Mouse (Mus musculus) kidney, adult 2 months (tissue): ENCODE data around the gene Ypel1. TPM values are rescaled to one million over a fixed set of nuclear protein-coding genes. Genes with fewer than 3 reads are reported as not detected.

ENCODE experiments used
- DNase-seq: peaks from one replicate; pipeline ENCODE4 v3.0.0; 2021
- H3K27ac ChIP-seq: fragments of 200-500 bp; 2 replicates; pipeline ENCODE4 v1.5.1; 2012; ENCODE audit warnings: low read depth, low read length, control low read depth, inconsistent platforms; ENCODE audit not compliant: insufficient read depth
- H3K27me3 ChIP-seq: fragments of 200-500 bp; replicated peaks from 2 replicates; pipeline ENCODE4 v1.6.1; 2012; ENCODE audit warnings: mild to moderate bottlenecking, moderate library complexity, low read length, inconsistent platforms; ENCODE audit not compliant: control insufficient read depth, insufficient read depth
- H3K36me3 ChIP-seq: fragments of 200-500 bp; 2 replicates; pipeline ENCODE4 v1.6.1; 2012; ENCODE audit warnings: mild to moderate bottlenecking, moderate library complexity, low read length, inconsistent platforms; ENCODE audit not compliant: control insufficient read depth, insufficient read depth
- H3K4me1 ChIP-seq: fragments of 200-500 bp; 2 replicates; pipeline ENCODE4 v1.6.1; 2011; ENCODE audit warnings: low read length; ENCODE audit not compliant: control insufficient read depth, insufficient read depth
- H3K4me3 ChIP-seq: fragments of 200-500 bp; 2 replicates; pipeline ENCODE4 v1.5.1; 2011; ENCODE audit warnings: mild to moderate bottlenecking, low read depth, low read length, control low read depth; ENCODE audit not compliant: insufficient read depth
- CTCF ChIP-seq: fragments of 200-500 bp; conservative IDR thresholded peaks from 2 replicates; pipeline ENCODE4 v1.5.1; 2011; ENCODE audit warnings: low read depth, mild to moderate bottlenecking, control low read depth, low read length, moderate library complexity, mixed read lengths; ENCODE audit not compliant: insufficient read depth, insufficient read length
- POLR2A ChIP-seq: fragments of 200-500 bp; IDR thresholded peaks from one replicate; pipeline ENCODE4 v1.6.1; 2011; ENCODE audit warnings: low read depth, low read length, control low read depth
- WGBS: fragments of 180-500 bp; shearing (Covaris S2); methylation state at CpG from one replicate; pipeline ENCODE4 v1.1.7; 2018; 5-methylcytosine and 5-hydroxymethylcytosine counted together
- polyA plus RNA-seq: library from polyadenylated mRNA; depleted of rRNA; stranded (reverse); fragments of >200 nt; gene quantifications from 2 replicates; pipeline ENCODE4 v1.2.3, GENCODE M21; 2012; rRNA removed

Ypel1 gene
- 1.6 and 2.3 TPM in 2 replicates for polyA plus RNA-seq

DNA sequence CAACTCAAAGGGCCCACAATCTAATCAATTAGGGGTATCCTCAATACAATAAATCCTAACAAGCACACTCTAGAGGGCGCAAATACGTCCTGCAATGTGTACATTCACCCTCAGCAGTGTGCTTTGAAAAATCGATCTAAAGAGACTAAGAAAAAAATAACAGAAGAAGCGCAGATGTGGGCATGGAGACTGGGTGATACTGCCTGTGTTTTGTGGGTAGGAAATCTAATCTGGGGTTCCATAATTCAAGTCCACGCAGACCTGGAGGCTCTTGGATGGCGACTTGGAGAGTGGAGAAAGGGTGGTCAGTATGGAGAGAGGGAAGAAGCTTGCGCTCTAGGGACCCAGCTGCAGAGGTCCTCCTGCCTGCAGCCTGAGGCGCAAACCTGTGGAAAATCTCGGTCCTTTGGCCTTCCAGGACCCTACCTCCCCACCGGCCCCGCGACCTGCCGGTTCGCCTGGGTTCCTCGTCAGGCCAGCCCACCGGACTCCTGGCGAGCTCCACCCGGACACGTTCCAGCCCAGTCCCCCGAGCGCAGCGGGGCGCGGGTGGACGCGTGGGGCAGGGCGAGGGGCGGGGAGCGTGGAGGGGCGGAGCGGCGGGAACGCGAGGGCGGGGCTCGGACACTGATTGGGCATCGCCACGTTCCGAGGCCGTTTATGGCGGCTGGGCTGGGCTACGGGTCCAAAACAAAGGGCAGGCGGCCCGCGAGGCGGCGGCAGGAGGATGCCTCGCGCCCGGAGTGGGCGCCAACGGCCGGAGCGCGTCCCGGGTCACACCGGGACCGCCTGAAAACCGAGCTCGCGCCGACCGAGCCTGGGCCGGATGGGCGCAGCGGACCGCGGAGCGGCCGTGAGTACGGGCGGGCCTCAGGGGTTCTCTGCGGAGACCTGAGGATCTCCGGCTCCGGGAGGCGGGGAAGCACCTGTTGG lies at the start of gene Ypel1:
TSS of gene Ypel1 (plus strand) at position 186 of the 933 bp plus-strand sequence.
- H3K4me3 ChIP-seq, result peak within 1 kb of the TSS; percentile 82
- no peaks in the 10 kb centered on the region for H3K36me3 ChIP-seq
- peak; percentile 90 for DNase-seq
- WGBS, result under 1% methylated on average over 76 of the region's 76 CpGs
- no peaks in the 10 kb centered on the region for H3K27me3 ChIP-seq
- no peak for TF ChIP-seq CTCF
- no peak for TF ChIP-seq POLR2A
- no peak within 1 kb of the TSS for H3K27ac ChIP-seq
- no peaks in the 10 kb centered on the region for H3K4me1 ChIP-seq

DNA sequence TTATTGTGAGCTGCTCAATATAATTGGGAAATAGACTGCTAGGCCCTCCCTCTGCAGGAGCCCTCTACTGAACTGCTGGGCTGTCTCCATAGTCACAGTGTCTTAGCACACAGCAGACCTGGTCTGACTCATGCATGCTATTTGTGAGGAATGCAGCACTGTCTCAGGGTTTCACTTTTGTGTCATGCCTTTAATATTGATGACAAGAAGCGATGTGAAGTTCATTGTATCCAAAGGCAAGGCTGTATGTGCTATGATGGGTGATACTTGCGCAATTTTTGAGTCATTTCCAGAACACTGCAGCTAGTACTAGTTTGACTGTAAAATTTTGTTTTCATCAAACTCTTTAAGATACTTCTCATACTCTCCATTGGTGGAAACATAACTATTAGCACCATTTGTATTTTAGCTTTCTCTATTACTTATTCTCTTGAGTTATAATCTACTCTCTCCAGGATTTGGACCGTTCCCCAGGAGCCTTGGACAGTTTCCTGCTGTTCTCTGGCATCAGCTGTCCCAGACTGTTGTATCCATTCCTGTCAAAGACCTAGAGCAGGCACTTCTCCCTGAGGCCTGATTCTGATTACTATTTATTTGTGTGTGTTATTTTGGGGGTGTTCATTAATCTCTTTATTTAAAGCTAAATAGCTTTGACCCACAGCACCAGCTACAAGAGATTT lies 44.9 kb upstream of the Ypel1 start:
- DNase-seq, result no peak
- no peak overlapping the region for H3K27ac ChIP-seq
- TF ChIP-seq POLR2A, result no peak
- no peak for TF ChIP-seq CTCF
- H3K4me3 ChIP-seq, result no peak overlapping the region
- H3K36me3 ChIP-seq, result peaks cover 7% of the 10 kb centered on the region
- no peaks in the 10 kb centered on the region for H3K4me1 ChIP-seq
- H3K27me3 ChIP-seq, result no peaks in the 10 kb centered on the region
- 76% methylated on average over 3 of the region's 3 CpGs for WGBS

DNA sequence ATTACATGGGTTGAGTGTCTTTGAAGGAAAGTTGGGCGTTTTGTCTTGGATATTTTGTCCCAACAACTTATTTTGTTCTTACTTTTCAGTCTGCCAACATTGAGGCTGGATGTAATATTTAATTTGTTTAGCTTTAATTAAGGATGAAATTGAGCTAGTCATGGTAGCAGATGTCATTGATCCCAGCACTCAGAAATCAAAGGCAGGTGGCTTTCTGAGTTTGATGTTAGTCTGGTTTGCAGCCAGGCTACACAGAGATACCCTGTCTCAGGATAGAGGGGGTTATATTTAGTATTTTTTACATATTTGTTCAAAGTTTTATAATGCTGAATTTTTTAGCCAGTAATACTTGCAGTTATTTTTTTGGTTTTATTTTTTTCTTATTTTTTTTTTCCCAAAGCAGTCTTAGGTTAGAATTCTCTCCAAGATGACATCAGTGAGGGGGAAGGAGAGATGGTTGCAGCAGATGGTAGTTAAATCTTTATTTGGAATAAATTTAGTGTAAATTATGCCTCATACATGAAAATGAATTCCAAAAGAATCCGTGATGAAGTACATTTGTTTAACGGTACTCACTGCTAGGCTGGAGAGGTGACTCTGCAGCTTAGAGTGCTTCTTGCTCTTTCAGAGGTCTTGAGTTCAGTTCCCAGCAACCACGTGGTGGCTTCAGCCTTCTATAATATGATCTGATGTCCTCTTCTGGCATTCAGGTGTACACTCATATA lies 39.4 kb upstream of the Ypel1 start:
- no peaks in the 10 kb centered on the region for H3K27me3 ChIP-seq
- 82% methylated on average over 4 of the region's 4 CpGs for WGBS
- TF ChIP-seq POLR2A (no peak), CTCF (no peak)
- no peaks in the 10 kb centered on the region for H3K4me1 ChIP-seq
- H3K36me3 ChIP-seq, result peaks cover 9% of the 10 kb centered on the region
- DNase-seq, result no peak
- H3K27ac ChIP-seq, result no peak overlapping the region
- no peak overlapping the region for H3K4me3 ChIP-seq

DNA sequence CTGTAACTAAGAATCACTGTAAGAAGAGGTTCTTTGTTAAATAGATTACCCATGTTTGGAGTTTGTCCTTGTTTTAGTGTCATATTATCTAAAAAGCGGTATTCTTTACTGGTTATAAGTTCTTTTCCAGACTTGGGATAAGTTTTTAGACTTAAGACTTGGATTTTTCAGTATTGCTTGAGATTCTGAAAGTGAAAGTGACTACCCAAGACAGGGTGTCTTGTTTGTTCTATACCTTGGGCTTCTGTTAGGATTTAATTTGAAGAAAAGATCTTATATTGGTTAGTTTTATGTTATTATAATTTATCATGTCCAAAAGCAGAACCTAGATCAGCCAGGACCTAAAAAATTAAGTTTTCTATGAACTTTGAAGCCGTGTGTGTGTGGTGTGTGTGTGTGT lies 35.7 kb upstream of the Ypel1 start:
- Histone ChIP-seq H3K36me3 (peaks cover 7% of the 10 kb centered on the region), H3K4me3 (no peak overlapping the region), H3K27me3 (no peaks in the 10 kb centered on the region), H3K4me1 (no peaks in the 10 kb centered on the region), H3K27ac (no peak overlapping the region)
- 94% methylated on average over 2 of the region's 2 CpGs for WGBS
- DNase-seq, result no peak
- no peak for TF ChIP-seq POLR2A
- no peak for TF ChIP-seq CTCF

DNA sequence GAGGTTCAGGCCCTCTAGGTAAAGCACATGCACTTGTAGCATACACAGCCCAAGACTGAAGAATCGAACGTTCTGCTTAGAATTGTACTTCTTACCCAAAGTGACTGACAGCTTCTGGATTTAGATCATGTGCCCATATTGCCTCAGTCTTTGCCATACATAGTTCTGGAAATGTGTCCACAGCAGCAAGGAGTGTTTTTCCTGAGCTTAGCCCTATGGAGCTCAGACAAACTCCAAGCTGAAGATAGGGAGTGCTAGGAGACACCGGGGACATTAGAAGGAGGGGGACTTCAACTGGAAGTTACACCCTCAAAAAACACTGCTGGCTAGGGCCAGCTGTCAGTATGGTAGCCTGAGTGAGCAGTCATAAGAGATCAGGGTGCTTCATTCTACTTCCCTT lies 28.8 kb upstream of the Ypel1 start:
- Histone ChIP-seq H3K4me3 (no peak overlapping the region), H3K36me3 (peaks cover 6% of the 10 kb centered on the region), H3K27me3 (no peaks in the 10 kb centered on the region), H3K27ac (no peak overlapping the region), H3K4me1 (no peaks in the 10 kb centered on the region)
- DNase-seq, result no peak
- TF ChIP-seq CTCF (no peak), POLR2A (no peak)
- WGBS, result 94% methylated on average over 3 of the region's 3 CpGs

DNA sequence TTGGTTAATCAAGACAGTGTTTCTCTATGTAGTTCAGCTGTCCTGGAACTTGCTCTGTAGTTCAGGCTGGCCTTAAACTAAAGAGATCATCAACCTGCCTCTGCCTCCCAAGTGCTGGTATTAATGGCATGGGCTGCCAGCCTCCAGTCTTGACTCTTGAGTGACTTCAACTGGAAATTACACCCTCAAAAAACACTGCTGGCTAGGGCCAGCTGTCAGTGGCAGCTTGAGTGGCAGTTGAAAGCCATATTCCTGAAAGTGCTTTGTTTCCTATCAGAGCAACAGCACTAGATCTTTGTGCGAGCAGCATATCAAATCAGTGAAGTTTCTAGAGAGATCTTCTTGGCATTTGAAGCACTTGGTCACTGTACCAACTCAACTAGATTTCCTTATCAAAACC lies 28.1 kb upstream of the Ypel1 start:
- no peaks in the 10 kb centered on the region for H3K27me3 ChIP-seq
- H3K4me3 ChIP-seq, result no peak overlapping the region
- peaks cover 6% of the 10 kb centered on the region for H3K36me3 ChIP-seq
- H3K27ac ChIP-seq, result no peak overlapping the region
- no peak for TF ChIP-seq POLR2A
- no peak for TF ChIP-seq CTCF
- H3K4me1 ChIP-seq, result no peaks in the 10 kb centered on the region
- 94% methylated on average over 1 of the region's 1 CpGs for WGBS
- no peak for DNase-seq

DNA sequence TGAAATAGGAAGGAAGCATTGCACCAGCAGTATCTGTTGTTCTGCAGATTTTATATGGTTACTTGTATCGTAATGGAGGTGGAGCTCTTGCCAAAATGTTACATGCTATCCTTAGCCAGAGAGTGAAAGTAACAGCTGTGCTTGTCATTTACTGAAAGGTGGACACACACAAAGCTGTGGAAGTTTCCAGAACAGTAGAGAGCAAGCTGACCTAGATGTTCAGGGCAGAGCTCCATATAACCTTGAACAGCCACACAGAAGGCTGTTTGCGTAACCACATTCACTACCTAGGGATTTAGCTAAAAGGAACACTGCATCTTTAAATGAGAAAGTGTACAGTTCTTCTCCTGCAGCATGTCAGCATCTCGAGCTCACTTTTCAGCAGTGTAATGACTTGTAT lies 25.2 kb upstream of the Ypel1 start:
- Histone ChIP-seq H3K4me1 (no peaks in the 10 kb centered on the region), H3K27me3 (no peaks in the 10 kb centered on the region), H3K4me3 (no peak overlapping the region), H3K27ac (no peak overlapping the region), H3K36me3 (peaks cover 3% of the 10 kb centered on the region)
- 72% methylated on average over 3 of the region's 3 CpGs for WGBS
- DNase-seq, result no peak
- no peak for TF ChIP-seq POLR2A
- no peak for TF ChIP-seq CTCF
